Mouse (Mus musculus): Measurements from ENCODE around the gene Eml5. TPM values are rescaled to one million over a fixed set of nuclear protein-coding genes. Genes with fewer than 3 reads are reported as not detected.

Gene Eml5
- polyA plus RNA-seq, 1 experiment from 2014 or later: 4.4 TPM

Other genes starting within 250 kb of the Eml5 start
- gene Ptpn21, start 164.1 kb downstream of the Eml5 start, polyA plus RNA-seq (2015; fragmentation: Nextera tagmentation; extraction: Ambion mirVana): 9.0 and 9.3 TPM in 2 replicates
- gene Zc3h14, start 154.5 kb downstream of the Eml5 start, polyA plus RNA-seq (2015; fragmentation: Nextera tagmentation; extraction: Ambion mirVana): 81.7 and 84.2 TPM in 2 replicates
- gene Ttc8, start 19.1 kb upstream of the Eml5 start, polyA plus RNA-seq (2015; fragmentation: Nextera tagmentation; extraction: Ambion mirVana): 14.4 and 14.6 TPM in 2 replicates

All from heart, embryonic 13.5 days (tissue).